Mouse (Mus musculus) embryonic facial prominence, embryonic 14.5 days (tissue): Measurements from ENCODE around the gene Npc2. TPM values are rescaled to one million over a fixed set of nuclear protein-coding genes. Genes with fewer than 3 reads are reported as not detected.

Experiments
- ATAC-seq: fragments of 200-750 bp; cut with Nextera tagmentation; 2 replicates; pipeline ENCODE4 v1.8.0; 2017; ENCODE audit warnings: low read depth, moderate number of reproducible peaks, moderate TSS enrichment
- DNase-seq: peaks from one replicate; pipeline ENCODE4 v3.0.0-alpha.2; 2015; ENCODE audit warnings: low spot score
- H3K27ac ChIP-seq: fragments of 300-500 bp; sonication (generic); replicated peaks from 2 replicates; pipeline ENCODE4 v1.5.1; 2014; ENCODE audit warnings: low read depth, mild to moderate bottlenecking, low read length, moderate library complexity
- H3K27me3 ChIP-seq: fragments of 300-500 bp; sonication (generic); replicated peaks from 2 replicates; pipeline ENCODE4 v1.6.1; 2014; ENCODE audit warnings: low read length; ENCODE audit not compliant: control insufficient read depth, insufficient read depth
- H3K36me3 ChIP-seq: fragments of 300-500 bp; sonication (generic); 2 replicates; pipeline ENCODE4 v1.6.1; 2014; ENCODE audit warnings: low read length, mixed read lengths; ENCODE audit not compliant: control insufficient read depth, insufficient read depth
- H3K4me1 ChIP-seq: fragments of 300-500 bp; sonication (generic); 2 replicates; pipeline ENCODE4 v1.6.1; 2014; ENCODE audit warnings: antibody characterized with exemption, low read length; ENCODE audit not compliant: control insufficient read depth, insufficient read depth
- H3K4me2 ChIP-seq: fragments of 300-500 bp; sonication (generic); 2 replicates; pipeline ENCODE4 v1.6.1; 2014; ENCODE audit warnings: low read depth, mild to moderate bottlenecking, low read length, moderate library complexity, mixed read lengths
- H3K4me3 ChIP-seq: fragments of 300-500 bp; sonication (generic); 2 replicates; pipeline ENCODE4 v1.5.1; 2014; ENCODE audit warnings: low read depth, mild to moderate bottlenecking, low read length
- H3K9ac ChIP-seq: fragments of 300-500 bp; sonication (generic); 2 replicates; pipeline ENCODE4 v1.6.1; 2014; ENCODE audit warnings: low read depth, mild to moderate bottlenecking, low read length, moderate library complexity, mixed read lengths
- H3K9me3 ChIP-seq: fragments of 300-500 bp; sonication (generic); 2 replicates; pipeline ENCODE4 v1.6.1; 2016; ENCODE audit warnings: low read length; ENCODE audit not compliant: control insufficient read depth
- WGBS: fragments of 180-500 bp; shearing (Covaris S2); extraction: QIAGEN DNeasy Blood & Tissue Kit; methylation state at CpG from one replicate; pipeline ENCODE4 v1.1.7; 2014; 5-methylcytosine and 5-hydroxymethylcytosine counted together
- polyA plus RNA-seq: library from polyadenylated mRNA; unstranded; fragments of >200 nt; fragmentation: Nextera tagmentation; extraction: Ambion mirVana; gene quantifications from 2 replicates; pipeline ENCODE4 v1.2.1, GENCODE M21; 2014

The Npc2 gene
- polyA plus RNA-seq, 1 experiment from 2014 or later, result 63.8 TPM

DNA sequence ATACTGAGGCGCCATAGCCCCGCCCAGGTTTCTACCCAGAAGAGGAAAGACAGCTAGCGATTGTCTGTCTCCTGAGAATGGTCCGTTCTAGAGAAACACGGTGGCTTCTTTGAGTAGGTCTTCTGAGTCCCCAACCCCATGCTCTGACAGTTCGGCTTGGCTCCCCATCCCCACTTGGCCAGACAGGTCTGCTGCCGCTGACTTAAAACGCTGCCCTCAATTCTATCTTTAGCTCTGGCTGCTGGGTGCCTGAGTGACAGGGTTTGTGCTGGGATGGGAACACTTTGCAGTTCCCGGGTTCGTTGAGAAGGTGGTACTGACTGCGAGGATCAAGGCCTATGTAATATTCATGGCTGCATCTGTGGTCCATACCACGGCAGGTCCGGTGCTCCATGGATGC is 39.6 kb downstream of the Npc2 start:
- H3K4me2 ChIP-seq, result no peak overlapping the region
- no peak overlapping the region for H3K9ac ChIP-seq
- DNase-seq (no peak), ATAC-seq (no peak)
- H3K4me3 ChIP-seq, result no peak overlapping the region
- no peaks in the 10 kb centered on the region for H3K36me3 ChIP-seq
- H3K27ac ChIP-seq, result no peak overlapping the region
- WGBS, result 70% methylated on average over 11 of the region's 13 CpGs
- H3K4me1 ChIP-seq, result no peaks in the 10 kb centered on the region
- H3K9me3 ChIP-seq, result no peaks in the 10 kb centered on the region
- no peaks in the 10 kb centered on the region for H3K27me3 ChIP-seq

DNA sequence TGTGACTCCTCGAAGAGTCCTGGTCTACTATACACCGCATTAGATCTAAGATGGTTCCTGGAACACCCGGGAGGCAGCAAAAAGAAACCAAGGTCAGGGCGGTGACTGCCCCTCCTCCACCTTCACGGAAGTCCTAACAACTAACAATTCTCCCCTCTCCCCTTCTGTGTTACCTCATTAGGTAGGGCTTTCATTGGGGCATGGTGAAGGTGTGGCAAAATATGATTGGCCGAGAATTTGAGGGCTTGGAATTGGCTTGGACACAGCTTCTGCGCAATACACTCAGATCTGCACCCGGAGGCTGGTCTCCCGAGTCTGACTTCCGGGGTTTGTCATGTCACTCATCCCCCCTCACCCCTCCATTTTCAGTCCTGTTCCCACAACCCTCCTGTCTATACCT is 44.5 kb downstream of the Npc2 start:
- Histone ChIP-seq H3K4me1 (no peaks in the 10 kb centered on the region), H3K4me2 (no peak overlapping the region), H3K36me3 (no peaks in the 10 kb centered on the region), H3K27me3 (no peaks in the 10 kb centered on the region), H3K9ac (no peak overlapping the region), H3K9me3 (no peaks in the 10 kb centered on the region), H3K4me3 (no peak overlapping the region), H3K27ac (no peak overlapping the region)
- WGBS, result 93% methylated on average over 10 of the region's 10 CpGs
- no peak for DNase-seq
- no peak for ATAC-seq

GRCm38 (mm10) chr12:84727434-84727833 is 45.5 kb downstream of the Npc2 start:
- ATAC-seq, result no peak
- Histone ChIP-seq H3K36me3 (no peaks in the 10 kb centered on the region), H3K4me2 (no peak overlapping the region), H3K9me3 (no peaks in the 10 kb centered on the region), H3K27me3 (no peaks in the 10 kb centered on the region), H3K9ac (no peak overlapping the region), H3K4me3 (no peak overlapping the region), H3K27ac (no peak overlapping the region), H3K4me1 (no peaks in the 10 kb centered on the region)
- 58% methylated on average over 5 of the region's 5 CpGs for WGBS
- DNase-seq, result no peak

GRCm38 (mm10) chr12:84726986-84727385 is 46.0 kb downstream of the Npc2 start:
- Histone ChIP-seq H3K4me1 (no peaks in the 10 kb centered on the region), H3K4me2 (no peak overlapping the region), H3K4me3 (no peak overlapping the region), H3K27ac (no peak overlapping the region), H3K27me3 (no peaks in the 10 kb centered on the region), H3K36me3 (no peaks in the 10 kb centered on the region), H3K9ac (no peak overlapping the region), H3K9me3 (no peaks in the 10 kb centered on the region)
- no peak for DNase-seq
- ATAC-seq, result no peak
- WGBS, result 56% methylated on average over 4 of the region's 4 CpGs

DNA sequence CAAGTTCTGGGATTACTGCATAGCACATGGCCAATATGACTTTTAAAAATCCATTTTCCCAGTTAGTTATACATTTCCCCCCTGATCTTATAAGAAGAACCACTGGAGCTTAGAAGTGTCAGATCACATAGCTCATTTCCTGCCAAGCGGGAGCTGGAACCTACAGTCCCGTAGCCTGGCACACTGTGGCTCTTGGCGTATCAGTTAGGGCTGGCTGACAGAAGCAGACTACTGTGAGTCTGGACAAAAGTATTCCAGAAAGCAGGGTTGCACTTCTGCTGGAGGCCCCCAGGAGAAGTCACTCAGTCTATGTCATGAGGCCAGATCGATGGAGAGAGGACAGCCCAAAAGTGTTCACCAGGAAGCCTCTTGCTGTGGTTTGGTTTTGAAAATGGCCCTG is 46.6 kb downstream of the Npc2 start:
- Histone ChIP-seq H3K27me3 (no peaks in the 10 kb centered on the region), H3K36me3 (no peaks in the 10 kb centered on the region), H3K4me2 (no peak overlapping the region), H3K27ac (no peak overlapping the region), H3K9ac (no peak overlapping the region; the same call in 1 of the 2 replicates), H3K4me3 (no peak overlapping the region), H3K9me3 (no peaks in the 10 kb centered on the region), H3K4me1 (no peaks in the 10 kb centered on the region)
- ATAC-seq, result no peak
- WGBS, result 84% methylated on average over 4 of the region's 4 CpGs
- DNase-seq, result no peak

- DNase-seq (no peak), ATAC-seq (no peak)
- Histone ChIP-seq H3K36me3 (no peaks in the 10 kb centered on the region), H3K4me3 (no peak overlapping the region), H3K9me3 (no peaks in the 10 kb centered on the region), H3K4me1 (no peaks in the 10 kb centered on the region), H3K27ac (no peak overlapping the region), H3K4me2 (no peak overlapping the region), H3K9ac (no peak overlapping the region), H3K27me3 (no peaks in the 10 kb centered on the region)
- 77% methylated on average over 9 of the region's 9 CpGs for WGBS
These were observed 54.3 kb downstream of the Npc2 start for GRCm38 (mm10) chr12:84718462-84719244.

- no peak overlapping the region for H3K4me2 ChIP-seq
- ATAC-seq, result no peak
- no peak overlapping the region for H3K9ac ChIP-seq
- H3K27me3 ChIP-seq, result no peaks in the 10 kb centered on the region
- no peak for DNase-seq
- H3K9me3 ChIP-seq, result no peaks in the 10 kb centered on the region
- H3K4me3 ChIP-seq, result no peak overlapping the region
- no peaks in the 10 kb centered on the region for H3K4me1 ChIP-seq
- H3K36me3 ChIP-seq, result no peaks in the 10 kb centered on the region
- no peak overlapping the region for H3K27ac ChIP-seq
- 83% methylated on average over 6 of the region's 6 CpGs for WGBS
These were observed 58.4 kb downstream of the Npc2 start for GRCm38 (mm10) chr12:84714578-84714977.

DNA sequence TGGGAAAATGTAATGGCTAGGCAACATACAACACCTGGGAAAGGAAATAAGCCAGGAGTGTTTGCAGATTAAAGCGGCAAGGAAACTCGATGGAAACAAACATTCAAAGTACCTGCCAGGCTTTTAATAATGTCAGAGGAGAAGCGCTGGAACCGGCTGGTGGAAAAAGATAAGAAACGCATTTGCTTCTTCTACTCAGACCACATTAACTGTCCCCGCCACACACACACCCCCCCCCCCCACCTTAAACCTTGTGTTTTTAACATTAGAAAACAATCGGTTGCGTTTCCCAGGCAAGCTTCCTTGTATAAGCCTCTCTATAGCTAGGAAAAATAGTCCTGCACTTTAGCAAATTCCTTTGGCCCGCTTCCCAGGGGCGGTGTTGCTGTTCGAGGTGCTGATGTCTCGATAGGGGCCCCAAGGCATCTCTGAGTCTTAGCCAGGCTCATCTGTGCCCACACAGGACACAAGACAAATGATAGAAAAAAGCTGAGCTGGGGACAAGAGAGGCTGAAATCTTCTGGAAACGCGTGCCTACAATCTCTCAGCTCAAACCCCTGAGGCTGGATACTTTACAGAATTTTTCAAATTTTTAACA is 63.0 kb downstream of the Npc2 start:
- ATAC-seq, result no peak
- DNase-seq, result peak; percentile 72

GRCm38 (mm10) chr12:84707804-84708203 is 65.1 kb downstream of the Npc2 start:
- 82% methylated on average over 4 of the region's 4 CpGs for whole genome bisulfite sequencing
- ATAC-seq (no peak), DNase-seq (no peak)
- Histone ChIP-seq H3K4me3 (no peak overlapping the region), H3K27me3 (no peaks in the 10 kb centered on the region), H3K36me3 (no peaks in the 10 kb centered on the region), H3K9me3 (no peaks in the 10 kb centered on the region), H3K9ac (no peak overlapping the region), H3K4me1 (no peaks in the 10 kb centered on the region), H3K27ac (no peak overlapping the region), H3K4me2 (no peak overlapping the region)

More for the DNA sequence above, 63.0 kb downstream of the Npc2 start:
- H3K4me3 ChIP-seq, result no peak overlapping the region
- H3K36me3 ChIP-seq, result no peaks in the 10 kb centered on the region
- 25% methylated on average over 14 of the region's 14 CpGs for WGBS
- H3K27ac ChIP-seq, result no peak overlapping the region
- H3K4me1 ChIP-seq, result no peaks in the 10 kb centered on the region
- H3K27me3 ChIP-seq, result no peaks in the 10 kb centered on the region
- H3K9me3 ChIP-seq, result no peaks in the 10 kb centered on the region
- no peak overlapping the region for H3K4me2 ChIP-seq
- no peak overlapping the region for H3K9ac ChIP-seq
